Mouse (Mus musculus): ENCODE results near the gene Tspan33. TPM values are rescaled to one million over a fixed set of nuclear protein-coding genes. Genes with fewer than 3 reads are reported as not detected.

Gene Tspan33
- polyA plus RNA-seq (2015; fragmentation: Nextera tagmentation; extraction: Ambion mirVana) = 5.2 and 6.8 TPM in 2 replicates

- H3K27me3 ChIP-seq (replicated peaks) = peaks cover 3% of the 10 kb centered on the region
- H3K36me3 ChIP-seq = no peaks in the 10 kb centered on the region
- ATAC-seq = peak; percentile 99
- H3K9ac ChIP-seq = peak within 1 kb of the TSS; percentile 67
- WGBS = under 1% methylated on average over 41 of the region's 41 CpGs
- no peaks in the 10 kb centered on the region for H3K9me3 ChIP-seq
- no peak within 1 kb of the TSS for H3K27ac ChIP-seq
- H3K4me3 ChIP-seq (replicated peaks) = peak within 1 kb of the TSS; percentile 75
- peaks cover 10% of the 10 kb centered on the region for H3K4me1 ChIP-seq (replicated peaks)
- peak within 1 kb of the TSS; percentile 99 for H3K4me2 ChIP-seq (replicated peaks)
Measured at GRCm38 (mm10) chr6:29693953-29694352, at the start of gene Tspan33. TSS of gene Tspan33 (plus strand) at chr6:29694222.

GRCm38 (mm10) chr6:29649494-29650169 lies 44.4 kb upstream of the Tspan33 start:
- no peak overlapping the region for H3K4me2 ChIP-seq (replicated peaks)
- H3K4me3 ChIP-seq (replicated peaks) = no peak overlapping the region
- H3K9ac ChIP-seq = no peak overlapping the region
- H3K4me1 ChIP-seq (replicated peaks) = no peaks in the 10 kb centered on the region
- H3K9me3 ChIP-seq = no peaks in the 10 kb centered on the region
- no peaks in the 10 kb centered on the region for H3K27me3 ChIP-seq (replicated peaks)
- whole genome bisulfite sequencing = 30% methylated on average over 14 of the region's 14 CpGs
- H3K36me3 ChIP-seq = no peaks in the 10 kb centered on the region
- peak; percentile 67; the same call in 1 of the 2 replicates for ATAC-seq
- no peak overlapping the region for H3K27ac ChIP-seq

- H3K4me1 ChIP-seq (replicated peaks) = no peaks in the 10 kb centered on the region
- H3K4me2 ChIP-seq (replicated peaks) = no peak overlapping the region
- H3K36me3 ChIP-seq = no peaks in the 10 kb centered on the region
- no peak overlapping the region for H3K4me3 ChIP-seq (replicated peaks)
- no peak overlapping the region for H3K9ac ChIP-seq
- no peak overlapping the region for H3K27ac ChIP-seq
- H3K9me3 ChIP-seq = no peaks in the 10 kb centered on the region
- no peaks in the 10 kb centered on the region for H3K27me3 ChIP-seq (replicated peaks)
- 0 out of 2 replicates have a peak, but pooled peaks have one; percentile 31 for ATAC-seq
- 70% methylated on average over 10 of the region's 10 CpGs for WGBS
Measured at GRCm38 (mm10) chr6:29650170-29650549, 43.9 kb upstream of the Tspan33 start.

GRCm38 (mm10) chr6:29653271-29653670 lies 40.8 kb upstream of the Tspan33 start:
- Histone ChIP-seq H3K4me2 (replicated peaks) (no peak overlapping the region), H3K4me1 (replicated peaks) (no peaks in the 10 kb centered on the region), H3K27ac (no peak overlapping the region), H3K4me3 (replicated peaks) (no peak overlapping the region), H3K27me3 (replicated peaks) (no peaks in the 10 kb centered on the region), H3K9me3 (no peaks in the 10 kb centered on the region), H3K36me3 (no peaks in the 10 kb centered on the region), H3K9ac (no peak overlapping the region)
- ATAC-seq = no peak

- no peaks in the 10 kb centered on the region for H3K27me3 ChIP-seq (replicated peaks)
- 0 out of 2 replicates have a peak, but pooled peaks have one; percentile 55 for ATAC-seq
- no peaks in the 10 kb centered on the region for H3K4me1 ChIP-seq (replicated peaks)
- 72% methylated on average over 3 of the region's 3 CpGs for WGBS
- H3K9ac ChIP-seq = no peak overlapping the region
- H3K9me3 ChIP-seq = no peaks in the 10 kb centered on the region
- no peak overlapping the region for H3K27ac ChIP-seq
- H3K4me2 ChIP-seq (replicated peaks) = no peak overlapping the region
- H3K4me3 ChIP-seq (replicated peaks) = no peak overlapping the region
- no peaks in the 10 kb centered on the region for H3K36me3 ChIP-seq
Measured at GRCm38 (mm10) chr6:29658626-29659475, 35.2 kb upstream of the Tspan33 start.

GRCm38 (mm10) chr6:29659964-29660363 lies 34.1 kb upstream of the Tspan33 start:
- no peak overlapping the region for H3K4me2 ChIP-seq (replicated peaks)
- H3K27ac ChIP-seq = no peak overlapping the region
- H3K9ac ChIP-seq = no peak overlapping the region
- H3K4me1 ChIP-seq (replicated peaks) = no peaks in the 10 kb centered on the region
- 90% methylated on average over 2 of the region's 2 CpGs for WGBS
- no peak for ATAC-seq
- no peaks in the 10 kb centered on the region for H3K27me3 ChIP-seq (replicated peaks)
- H3K9me3 ChIP-seq = no peaks in the 10 kb centered on the region
- H3K4me3 ChIP-seq (replicated peaks) = no peak overlapping the region
- H3K36me3 ChIP-seq = no peaks in the 10 kb centered on the region

GRCm38 (mm10) chr6:29660662-29661307 lies 33.2 kb upstream of the Tspan33 start:
- Histone ChIP-seq H3K9ac (no peak overlapping the region), H3K27me3 (replicated peaks) (no peaks in the 10 kb centered on the region), H3K27ac (no peak overlapping the region), H3K4me1 (replicated peaks) (no peaks in the 10 kb centered on the region), H3K36me3 (no peaks in the 10 kb centered on the region), H3K4me3 (replicated peaks) (no peak overlapping the region), H3K4me2 (replicated peaks) (no peak overlapping the region), H3K9me3 (no peaks in the 10 kb centered on the region)
- WGBS = 64% methylated on average over 11 of the region's 11 CpGs
- ATAC-seq = peak; percentile 40

GRCm38 (mm10) chr6:29667266-29667665 lies 26.8 kb upstream of the Tspan33 start:
- Histone ChIP-seq H3K9me3 (no peaks in the 10 kb centered on the region), H3K27ac (no peak overlapping the region), H3K9ac (no peak overlapping the region), H3K27me3 (replicated peaks) (no peaks in the 10 kb centered on the region), H3K4me1 (replicated peaks) (no peaks in the 10 kb centered on the region), H3K4me3 (replicated peaks) (no peak overlapping the region), H3K36me3 (no peaks in the 10 kb centered on the region), H3K4me2 (replicated peaks) (no peak overlapping the region)
- no peak for ATAC-seq
- WGBS = 74% methylated on average over 6 of the region's 6 CpGs

- Histone ChIP-seq H3K9me3 (no peaks in the 10 kb centered on the region), H3K27me3 (replicated peaks) (no peaks in the 10 kb centered on the region), H3K4me2 (replicated peaks) (no peak overlapping the region), H3K36me3 (no peaks in the 10 kb centered on the region), H3K9ac (no peak overlapping the region), H3K27ac (no peak overlapping the region), H3K4me3 (replicated peaks) (no peak overlapping the region), H3K4me1 (replicated peaks) (0 out of 2 replicates have a peak, but pooled peaks cover 2% of the 10 kb centered on the region)
- WGBS = 20% methylated on average over 2 of the region's 3 CpGs
- no peak for ATAC-seq
Measured at GRCm38 (mm10) chr6:29671741-29672140, 22.3 kb upstream of the Tspan33 start.

GRCm38 (mm10) chr6:29672563-29673411 lies 21.2 kb upstream of the Tspan33 start:
- Histone ChIP-seq H3K27me3 (replicated peaks) (no peaks in the 10 kb centered on the region), H3K27ac (no peak overlapping the region), H3K9me3 (no peaks in the 10 kb centered on the region), H3K36me3 (no peaks in the 10 kb centered on the region), H3K9ac (no peak overlapping the region), H3K4me2 (replicated peaks) (no peak overlapping the region), H3K4me1 (replicated peaks) (0 out of 2 replicates have a peak, but pooled peaks cover 2% of the 10 kb centered on the region), H3K4me3 (replicated peaks) (no peak overlapping the region)
- 31% methylated on average over 12 of the region's 12 CpGs for WGBS
- ATAC-seq = 0 out of 2 replicates have a peak, but pooled peaks have one; percentile 23

GRCm38 (mm10) chr6:29673739-29674138 lies 20.3 kb upstream of the Tspan33 start:
- no peak for ATAC-seq
- H3K4me3 ChIP-seq (replicated peaks) = no peak overlapping the region
- H3K4me2 ChIP-seq (replicated peaks) = no peak overlapping the region
- H3K4me1 ChIP-seq (replicated peaks) = 0 out of 2 replicates have a peak, but pooled peaks cover 2% of the 10 kb centered on the region
- WGBS = 30% methylated on average over 2 of the region's 2 CpGs
- no peaks in the 10 kb centered on the region for H3K36me3 ChIP-seq
- H3K9me3 ChIP-seq = no peaks in the 10 kb centered on the region
- H3K27me3 ChIP-seq (replicated peaks) = no peaks in the 10 kb centered on the region
- no peak overlapping the region for H3K27ac ChIP-seq
- H3K9ac ChIP-seq = no peak overlapping the region
